Mouse (Mus musculus): Measurements from ENCODE around the gene Brap. TPM values are rescaled to one million over a fixed set of nuclear protein-coding genes. Genes with fewer than 3 reads are reported as not detected.
"Not testable (repeated sequence)": the region's sequence is repeated elsewhere in the genome, so short reads cannot be mapped to it uniquely, and the experiment has no call there.

Gene Brap
- polyA plus RNA-seq, 1 experiment, result 38.7 TPM

- Histone ChIP-seq H3K27ac (ENCODE audit: control insufficient read depth, insufficient read depth, low read length) (no peak overlapping the region), H3K4me1 (replicated peaks; ENCODE audit: control insufficient read depth, insufficient read depth, low read length) (no peaks in the 10 kb centered on the region), H3K36me3 (ENCODE audit: control insufficient read depth, insufficient read depth, low read length) (no peaks in the 10 kb centered on the region), H3K27me3 (ENCODE audit: control insufficient read depth, insufficient read depth, low read length) (no peaks in the 10 kb centered on the region), H3K4me3 (ENCODE audit: control insufficient read depth, insufficient read depth, low read length) (no peak overlapping the region)
- peak; percentile 79 for DNase-seq
- no peak for TF ChIP-seq POLR2A (IDR thresholded peaks at IDR 0.05; ENCODE audit: control insufficient read depth, extremely low read depth, insufficient read depth, low read length, poor library complexity)
- TF ChIP-seq CTCF (IDR thresholded peaks at IDR 0.05; ENCODE audit: borderline replicate concordance, control insufficient read depth, extremely low read depth, insufficient read depth, low read length, poor library complexity), result no peak
- 0% methylated on average over 1 of the region's 1 CpGs for WGBS
Observed at GRCm38 (mm10) chr5:121627871-121628270, 32.5 kb upstream of the Brap start.

- DNase-seq, result peak; percentile 25
- H3K27ac ChIP-seq (ENCODE audit: control insufficient read depth, insufficient read depth, low read length); H3K4me1 ChIP-seq (replicated peaks; ENCODE audit: control insufficient read depth, insufficient read depth, low read length); H3K4me3 ChIP-seq (ENCODE audit: control insufficient read depth, insufficient read depth, low read length); H3K27me3 ChIP-seq (ENCODE audit: control insufficient read depth, insufficient read depth, low read length); H3K36me3 ChIP-seq (ENCODE audit: control insufficient read depth, insufficient read depth, low read length): not testable (repeated sequence)
- WGBS, result 93% methylated on average over 9 of the region's 9 CpGs
Observed at GRCm38 (mm10) chr5:121631106-121631647, 29.2 kb upstream of the Brap start.

DNA sequence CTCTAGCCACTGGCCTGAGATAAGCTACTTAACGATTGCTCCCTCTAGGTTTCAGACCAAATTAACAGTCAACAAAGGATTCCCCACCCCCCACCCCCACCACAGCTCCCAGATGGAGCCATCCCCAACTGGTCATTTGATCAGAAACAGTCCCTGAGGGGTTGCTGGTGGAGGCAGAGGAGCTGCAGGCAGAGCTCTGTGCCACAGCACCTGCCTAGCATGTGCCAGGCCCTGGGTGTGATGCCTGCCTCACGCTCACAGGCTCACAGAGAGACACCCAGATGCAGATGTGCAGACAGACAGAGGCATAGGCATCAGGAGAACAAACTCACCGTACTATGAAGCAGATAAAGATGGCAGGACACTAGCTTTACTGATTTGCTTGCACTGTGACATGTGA, 27.6 kb upstream of the Brap start:
- TF ChIP-seq POLR2A (IDR thresholded peaks at IDR 0.05; ENCODE audit: control insufficient read depth, extremely low read depth, insufficient read depth, low read length, poor library complexity), result no peak
- TF ChIP-seq CTCF (IDR thresholded peaks at IDR 0.05; ENCODE audit: borderline replicate concordance, control insufficient read depth, extremely low read depth, insufficient read depth, low read length, poor library complexity), result no peak
- Histone ChIP-seq H3K4me1 (replicated peaks; ENCODE audit: control insufficient read depth, insufficient read depth, low read length) (no peaks in the 10 kb centered on the region), H3K36me3 (ENCODE audit: control insufficient read depth, insufficient read depth, low read length) (no peaks in the 10 kb centered on the region), H3K4me3 (ENCODE audit: control insufficient read depth, insufficient read depth, low read length) (no peak overlapping the region), H3K27me3 (ENCODE audit: control insufficient read depth, insufficient read depth, low read length) (no peaks in the 10 kb centered on the region), H3K27ac (ENCODE audit: control insufficient read depth, insufficient read depth, low read length) (no peak overlapping the region)
- DNase-seq, result no peak
- 87% methylated on average over 3 of the region's 3 CpGs for WGBS

GRCm38 (mm10) chr5:121634668-121635067, 25.7 kb upstream of the Brap start:
- WGBS, result 95% methylated on average over 5 of the region's 5 CpGs
- DNase-seq, result no peak
- Histone ChIP-seq H3K27me3 (ENCODE audit: control insufficient read depth, insufficient read depth, low read length) (no peaks in the 10 kb centered on the region), H3K36me3 (ENCODE audit: control insufficient read depth, insufficient read depth, low read length) (no peaks in the 10 kb centered on the region), H3K27ac (ENCODE audit: control insufficient read depth, insufficient read depth, low read length) (no peak overlapping the region), H3K4me3 (ENCODE audit: control insufficient read depth, insufficient read depth, low read length) (no peak overlapping the region), H3K4me1 (replicated peaks; ENCODE audit: control insufficient read depth, insufficient read depth, low read length) (no peaks in the 10 kb centered on the region)
- TF ChIP-seq CTCF (IDR thresholded peaks at IDR 0.05; ENCODE audit: borderline replicate concordance, control insufficient read depth, extremely low read depth, insufficient read depth, low read length, poor library complexity) (no peak), POLR2A (IDR thresholded peaks at IDR 0.05; ENCODE audit: control insufficient read depth, extremely low read depth, insufficient read depth, low read length, poor library complexity) (no peak)

DNA sequence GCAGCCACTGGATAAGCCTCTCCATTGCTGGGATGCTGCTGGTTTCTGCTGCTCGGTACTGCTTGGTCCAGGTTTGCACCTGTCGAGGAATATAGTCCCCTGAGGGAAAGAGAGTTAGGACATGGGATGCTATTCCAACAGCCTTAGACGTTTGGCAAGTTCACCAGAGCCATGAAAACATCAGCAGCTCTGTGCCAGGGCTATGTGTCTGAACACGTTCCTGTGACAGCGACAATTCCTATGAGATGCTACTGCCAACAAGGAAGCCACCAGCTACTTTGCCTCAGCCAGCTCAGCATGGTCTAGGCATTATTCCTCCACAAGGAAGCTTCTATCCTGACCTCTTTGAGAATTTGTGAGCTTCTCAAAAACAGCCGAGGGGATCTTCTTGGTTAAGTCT, 23.1 kb upstream of the Brap start:
- no peak for TF ChIP-seq CTCF (IDR thresholded peaks at IDR 0.05; ENCODE audit: borderline replicate concordance, control insufficient read depth, extremely low read depth, insufficient read depth, low read length, poor library complexity)
- TF ChIP-seq POLR2A (IDR thresholded peaks at IDR 0.05; ENCODE audit: control insufficient read depth, extremely low read depth, insufficient read depth, low read length, poor library complexity), result no peak
- H3K36me3 ChIP-seq (ENCODE audit: control insufficient read depth, insufficient read depth, low read length), result no peaks in the 10 kb centered on the region
- DNase-seq, result no peak
- H3K27ac ChIP-seq (ENCODE audit: control insufficient read depth, insufficient read depth, low read length), result no peak overlapping the region
- no peak overlapping the region for H3K4me3 ChIP-seq (ENCODE audit: control insufficient read depth, insufficient read depth, low read length)
- 93% methylated on average over 6 of the region's 6 CpGs for WGBS
- H3K27me3 ChIP-seq (ENCODE audit: control insufficient read depth, insufficient read depth, low read length), result no peaks in the 10 kb centered on the region
- no peaks in the 10 kb centered on the region for H3K4me1 ChIP-seq (replicated peaks; ENCODE audit: control insufficient read depth, insufficient read depth, low read length)

GRCm38 (mm10) chr5:121639601-121640000, 20.8 kb upstream of the Brap start:
- no peak overlapping the region for H3K4me3 ChIP-seq (ENCODE audit: control insufficient read depth, insufficient read depth, low read length)
- no peak for DNase-seq
- TF ChIP-seq CTCF (IDR thresholded peaks at IDR 0.05; ENCODE audit: borderline replicate concordance, control insufficient read depth, extremely low read depth, insufficient read depth, low read length, poor library complexity), result no peak
- TF ChIP-seq POLR2A (IDR thresholded peaks at IDR 0.05; ENCODE audit: control insufficient read depth, extremely low read depth, insufficient read depth, low read length, poor library complexity), result no peak
- no peak overlapping the region for H3K27ac ChIP-seq (ENCODE audit: control insufficient read depth, insufficient read depth, low read length)
- no peaks in the 10 kb centered on the region for H3K27me3 ChIP-seq (ENCODE audit: control insufficient read depth, insufficient read depth, low read length)
- no peaks in the 10 kb centered on the region for H3K36me3 ChIP-seq (ENCODE audit: control insufficient read depth, insufficient read depth, low read length)
- WGBS, result 96% methylated on average over 9 of the region's 9 CpGs
- no peaks in the 10 kb centered on the region for H3K4me1 ChIP-seq (replicated peaks; ENCODE audit: control insufficient read depth, insufficient read depth, low read length)

DNA sequence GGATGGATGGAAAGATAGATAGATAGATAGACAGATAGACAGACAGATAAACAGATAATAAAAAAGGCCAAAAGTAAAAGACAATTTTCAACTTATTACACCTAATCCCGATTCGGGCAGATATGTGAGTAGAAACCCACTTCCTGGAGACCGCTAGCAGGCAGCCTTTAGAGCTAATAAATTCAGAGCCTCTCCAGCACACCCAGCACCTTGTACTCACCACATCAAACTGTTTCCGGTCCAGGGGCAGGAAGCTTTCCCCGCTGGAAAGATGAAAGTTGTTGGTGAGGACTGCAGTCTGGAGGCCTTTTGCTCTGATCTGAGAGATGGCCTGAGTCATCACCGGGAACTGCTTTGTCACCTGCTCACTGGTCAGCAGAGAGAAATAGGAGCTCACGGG, 11.2 kb upstream of the Brap start:
- H3K4me3 ChIP-seq (ENCODE audit: control insufficient read depth, insufficient read depth, low read length), result no peak overlapping the region
- 37% methylated on average over 7 of the region's 7 CpGs for WGBS
- peaks cover 5% of the 10 kb centered on the region for H3K4me1 ChIP-seq (replicated peaks; ENCODE audit: control insufficient read depth, insufficient read depth, low read length)
- DNase-seq, result no peak
- no peak overlapping the region for H3K27ac ChIP-seq (ENCODE audit: control insufficient read depth, insufficient read depth, low read length)
- H3K36me3 ChIP-seq (ENCODE audit: control insufficient read depth, insufficient read depth, low read length), result no peaks in the 10 kb centered on the region
- TF ChIP-seq CTCF (IDR thresholded peaks at IDR 0.05; ENCODE audit: borderline replicate concordance, control insufficient read depth, extremely low read depth, insufficient read depth, low read length, poor library complexity) (no peak), POLR2A (IDR thresholded peaks at IDR 0.05; ENCODE audit: control insufficient read depth, extremely low read depth, insufficient read depth, low read length, poor library complexity) (no peak)
- no peaks in the 10 kb centered on the region for H3K27me3 ChIP-seq (ENCODE audit: control insufficient read depth, insufficient read depth, low read length)
